Mouse (Mus musculus) thymus, adult 2 months (tissue): ENCODE measurements at regions not wholly inside any gene's neighbourhood (a gene's known extent, or its start where the extent isn't known, plus 50 kb on each side); places are given as distances from the start of the nearest gene placed in this dataset.

ENCODE experiments used
- DNase-seq: peaks from one replicate; pipeline ENCODE4 v3.0.0; 2021
- H3K27ac ChIP-seq: fragments of 200-500 bp; 2 replicates; pipeline ENCODE4 v1.5.1; 2012; ENCODE audit warnings: low read length, control low read depth; ENCODE audit not compliant: control insufficient read depth, insufficient read depth
- H3K27me3 ChIP-seq: fragments of 200-500 bp; 2 replicates; pipeline ENCODE4 v1.6.1; 2012; ENCODE audit warnings: mild to moderate bottlenecking, low read length, moderate library complexity, mixed read lengths; ENCODE audit not compliant: control insufficient read depth, insufficient read depth
- H3K36me3 ChIP-seq: fragments of 200-500 bp; 2 replicates; pipeline ENCODE4 v1.6.1; 2012; ENCODE audit warnings: mild to moderate bottlenecking, low read length, moderate library complexity; ENCODE audit not compliant: control insufficient read depth, insufficient read depth
- H3K4me1 ChIP-seq: fragments of 200-500 bp; replicated peaks from 2 replicates; pipeline ENCODE4 v1.6.1; 2012; ENCODE audit warnings: low read length; ENCODE audit not compliant: control insufficient read depth, insufficient read depth
- H3K4me3 ChIP-seq: fragments of 200-500 bp; 2 replicates; pipeline ENCODE4 v1.5.1; 2012; ENCODE audit warnings: mild to moderate bottlenecking, low read length, control low read depth, moderate library complexity; ENCODE audit not compliant: control insufficient read depth, insufficient read depth
- CTCF ChIP-seq: fragments of 200-500 bp; IDR thresholded peaks from 2 replicates; pipeline ENCODE4 v1.5.1; 2012; ENCODE audit warnings: mild to moderate bottlenecking, control low read depth, low read length, moderate library complexity, borderline replicate concordance; ENCODE audit not compliant: control insufficient read depth, poor library complexity, insufficient read depth; ENCODE audit errors: extremely low read depth
- POLR2A ChIP-seq: fragments of 200-500 bp; IDR thresholded peaks from 2 replicates; pipeline ENCODE4 v1.6.1; 2012; ENCODE audit warnings: mild to moderate bottlenecking, low read length, control low read depth, moderate library complexity; ENCODE audit not compliant: control insufficient read depth, poor library complexity, insufficient read depth; ENCODE audit errors: extremely low read depth
- WGBS: fragments of 180-500 bp; shearing (Covaris S2); methylation state at CpG from one replicate; pipeline ENCODE4 v1.1.7; 2018; 5-methylcytosine and 5-hydroxymethylcytosine counted together

GRCm38 (mm10) chr12:77156698-77157097 is 81.2 kb upstream of the Fut8 start:
- DNase-seq, result no peak
- Histone ChIP-seq H3K4me1 (peaks cover 15% of the 10 kb centered on the region), H3K36me3 (no peaks in the 10 kb centered on the region), H3K27ac (no peak overlapping the region), H3K27me3 (no peaks in the 10 kb centered on the region), H3K4me3 (no peak overlapping the region)
- no peak for TF ChIP-seq POLR2A
- TF ChIP-seq CTCF, result no peak
- 41% methylated on average over 2 of the region's 2 CpGs for WGBS

- DNase-seq, result no peak
- no peak for TF ChIP-seq POLR2A
- no peak for TF ChIP-seq CTCF
- Histone ChIP-seq H3K36me3 (no peaks in the 10 kb centered on the region), H3K4me3 (no peak overlapping the region), H3K27ac (no peak overlapping the region), H3K27me3 (no peaks in the 10 kb centered on the region), H3K4me1 (peaks cover 15% of the 10 kb centered on the region)
- 86% methylated on average over 6 of the region's 6 CpGs for WGBS
Measured at GRCm38 (mm10) chr12:77155626-77156025, 82.3 kb upstream of the Fut8 start.

DNA sequence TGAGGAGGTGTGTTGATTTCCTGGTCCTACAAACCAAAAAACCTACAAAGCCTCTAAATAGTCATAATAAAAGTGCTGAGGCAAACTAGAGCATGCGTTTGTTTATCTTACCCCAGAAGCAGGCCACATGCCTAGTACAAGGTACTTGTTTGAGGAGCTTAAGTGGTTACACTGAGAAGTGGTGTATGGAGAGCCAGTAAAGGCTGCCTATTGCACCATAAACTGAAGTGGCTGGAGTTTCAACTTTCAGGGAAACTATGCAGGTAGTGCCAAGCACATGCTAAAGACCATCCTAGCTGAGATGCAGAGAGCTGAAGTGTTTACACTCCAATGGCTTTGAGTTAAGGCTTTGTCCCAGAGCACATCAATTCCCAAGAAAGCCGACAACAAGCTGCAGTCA is 86.5 kb upstream of the Fut8 start:
- 99% methylated on average over 2 of the region's 2 CpGs for WGBS

DNA sequence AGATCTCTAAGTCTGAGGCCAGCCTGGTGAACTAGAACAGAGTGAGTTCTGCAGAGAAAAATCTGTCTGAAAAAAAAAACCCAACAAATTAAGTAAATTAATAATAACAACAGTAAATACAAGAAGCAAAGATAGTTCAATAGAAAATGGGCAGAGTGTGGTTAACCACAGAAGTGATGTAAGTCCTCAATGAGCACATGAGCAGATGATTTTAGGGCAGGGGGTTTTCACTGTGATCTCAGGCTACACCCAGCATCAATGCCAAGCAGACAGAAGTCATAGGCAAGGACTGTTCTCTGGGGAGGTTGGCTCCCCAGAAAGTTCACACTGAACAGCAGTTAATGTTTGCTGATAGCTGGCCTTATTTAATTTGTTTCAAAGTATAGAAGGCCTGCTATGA is 88.1 kb upstream of the Fut8 start:
- H3K36me3 ChIP-seq, result no peaks in the 10 kb centered on the region
- no peak overlapping the region for H3K4me3 ChIP-seq
- no peak overlapping the region for H3K27ac ChIP-seq
- TF ChIP-seq POLR2A, result no peak
- no peak for TF ChIP-seq CTCF
- H3K4me1 ChIP-seq, result peaks cover 9% of the 10 kb centered on the region
- DNase-seq, result no peak
- no peaks in the 10 kb centered on the region for H3K27me3 ChIP-seq

More for the DNA sequence above, 86.5 kb upstream of the Fut8 start:
- H3K36me3 ChIP-seq, result no peaks in the 10 kb centered on the region
- no peaks in the 10 kb centered on the region for H3K27me3 ChIP-seq
- peaks cover 15% of the 10 kb centered on the region for H3K4me1 ChIP-seq
- H3K27ac ChIP-seq, result no peak overlapping the region
- H3K4me3 ChIP-seq, result no peak overlapping the region
- TF ChIP-seq POLR2A (no peak), CTCF (no peak)
- DNase-seq, result no peak

DNA sequence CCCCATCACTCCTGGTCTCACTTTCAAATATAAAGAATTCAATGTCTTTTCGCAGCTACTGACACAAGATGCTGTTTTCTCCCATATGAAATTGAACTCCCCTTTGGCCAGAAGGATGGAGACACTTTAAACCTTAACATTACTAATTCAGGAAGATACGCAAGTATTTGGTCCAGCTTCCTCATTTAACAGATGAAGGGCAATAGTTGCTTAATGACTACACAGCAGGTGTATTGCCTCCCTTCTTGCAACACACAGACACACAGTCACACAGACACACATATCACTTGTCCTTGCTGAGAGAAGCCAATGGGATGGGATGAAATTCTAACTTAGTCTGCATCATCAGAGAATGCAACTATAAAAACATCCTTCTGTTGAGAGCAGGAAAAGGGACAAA is 89.8 kb upstream of the Fut8 start:
- TF ChIP-seq CTCF (no peak), POLR2A (no peak)
- DNase-seq, result no peak
- 96% methylated on average over 2 of the region's 2 CpGs for WGBS
- Histone ChIP-seq H3K27me3 (no peaks in the 10 kb centered on the region), H3K4me1 (0 out of 2 replicates have a peak, but pooled peaks cover 2% of the 10 kb centered on the region), H3K4me3 (no peak overlapping the region), H3K27ac (no peak overlapping the region), H3K36me3 (no peaks in the 10 kb centered on the region)

DNA sequence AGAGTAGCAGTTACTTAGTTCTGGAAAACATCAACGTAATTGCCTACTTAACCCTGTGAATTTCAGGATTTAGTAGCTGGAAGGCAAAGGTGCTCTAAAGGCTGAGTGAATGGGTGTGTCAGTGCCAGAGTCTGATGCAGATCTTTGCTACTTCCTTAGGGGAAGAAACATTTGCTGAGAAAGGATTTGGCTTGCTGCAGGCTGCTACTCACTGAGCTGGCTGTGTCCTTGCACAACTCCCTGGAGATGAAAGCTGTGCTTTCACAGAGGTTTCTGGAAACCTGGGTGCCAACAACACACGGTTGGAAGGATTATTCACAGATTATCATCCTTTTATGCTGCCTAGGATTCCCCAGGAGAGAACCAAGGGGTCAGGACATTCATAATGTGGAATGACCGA is 94.0 kb upstream of the Fut8 start:
- Histone ChIP-seq H3K4me1 (peaks cover 16% of the 10 kb centered on the region), H3K27ac (no peak overlapping the region), H3K27me3 (no peaks in the 10 kb centered on the region), H3K36me3 (no peaks in the 10 kb centered on the region), H3K4me3 (no peak overlapping the region)
- TF ChIP-seq CTCF, result no peak
- no peak for TF ChIP-seq POLR2A
- WGBS, result 92% methylated on average over 3 of the region's 3 CpGs
- DNase-seq, result no peak

- no peak for TF ChIP-seq POLR2A
- TF ChIP-seq CTCF, result no peak
- 85% methylated on average over 6 of the region's 6 CpGs for WGBS
- no peak overlapping the region for H3K27ac ChIP-seq
- H3K4me1 ChIP-seq, result peaks cover 20% of the 10 kb centered on the region
- H3K36me3 ChIP-seq, result no peaks in the 10 kb centered on the region
- no peaks in the 10 kb centered on the region for H3K27me3 ChIP-seq
- DNase-seq, result no peak
- H3K4me3 ChIP-seq, result no peak overlapping the region
Measured at GRCm38 (mm10) chr12:77143521-77143920, 94.4 kb upstream of the Fut8 start.
